Mouse (Mus musculus) heart, postnatal 0 days (tissue): ENCODE data around the gene Map2k1. TPM values are rescaled to one million over a fixed set of nuclear protein-coding genes. Genes with fewer than 3 reads are reported as not detected.
"Not testable (repeated sequence)": the region's sequence is repeated elsewhere in the genome, so short reads cannot be mapped to it uniquely, and the experiment has no call there.

ENCODE experiments used
- ATAC-seq: fragments of 200-750 bp; cut with Nextera tagmentation; 2 replicates; pipeline ENCODE4 v1.8.0; 2017; ENCODE audit warnings: low read depth, moderate number of reproducible peaks, moderate library complexity; ENCODE audit not compliant: insufficient read depth
- DNase-seq: peaks from one replicate; pipeline ENCODE4 v3.0.0-alpha.2; 2016; ENCODE audit warnings: low spot score
- H3K27ac ChIP-seq: fragments of 300-500 bp; sonication (generic); 2 replicates; pipeline ENCODE4 v1.5.1; 2014; ENCODE audit warnings: low read depth, mild to moderate bottlenecking
- H3K27me3 ChIP-seq: fragments of 300-500 bp; sonication (generic); 2 replicates; pipeline ENCODE4 v1.6.1; 2014; ENCODE audit warnings: low read length, mixed read lengths; ENCODE audit not compliant: control insufficient read depth, insufficient read depth
- H3K36me3 ChIP-seq: fragments of 300-500 bp; sonication (generic); replicated peaks from 2 replicates; pipeline ENCODE4 v1.6.1; 2014; ENCODE audit warnings: low read length, mixed read lengths; ENCODE audit not compliant: control insufficient read depth, insufficient read depth
- H3K4me1 ChIP-seq: fragments of 300-500 bp; sonication (generic); 2 replicates; pipeline ENCODE4 v1.6.1; 2014; ENCODE audit warnings: antibody characterized with exemption; ENCODE audit not compliant: control insufficient read depth, insufficient read depth
- H3K4me2 ChIP-seq: fragments of 300-500 bp; sonication (generic); 2 replicates; pipeline ENCODE4 v1.6.1; 2014; ENCODE audit warnings: low read depth, mild to moderate bottlenecking, low read length, moderate library complexity
- H3K4me3 ChIP-seq: fragments of 300-500 bp; sonication (generic); 2 replicates; pipeline ENCODE4 v1.5.1; 2014; ENCODE audit warnings: low read depth, low read length
- H3K9ac ChIP-seq: fragments of 300-500 bp; sonication (generic); replicated peaks from 2 replicates; pipeline ENCODE4 v1.6.1; 2014; ENCODE audit warnings: low read depth, low read length, mixed read lengths
- H3K9me3 ChIP-seq: fragments of 300-500 bp; sonication (generic); replicated peaks from 2 replicates; pipeline ENCODE4 v1.6.1; 2016; ENCODE audit warnings: low read length; ENCODE audit not compliant: control insufficient read depth
- CTCF ChIP-seq: IDR thresholded peaks from 2 replicates; pipeline ENCODE4 v1.5.1; 2016; ENCODE audit warnings: antibody characterized with exemption, control low read depth, low read depth
- EP300 ChIP-seq: IDR thresholded peaks from 2 replicates; pipeline ENCODE4 v1.6.1; 2016; ENCODE audit warnings: antibody characterized with exemption, low read depth
- WGBS: fragments of 180-500 bp; shearing (Covaris S2); extraction: QIAGEN DNeasy Blood & Tissue Kit; methylation state at CpG from one replicate; pipeline ENCODE4 v1.1.7; 2014; 5-methylcytosine and 5-hydroxymethylcytosine counted together
- polyA plus RNA-seq: library from polyadenylated mRNA; unstranded; fragments of >200 nt; fragmentation: Nextera tagmentation; extraction: Ambion mirVana; gene quantifications from 2 replicates; pipeline ENCODE4 v1.2.1, GENCODE M21; 2015
- total RNA-seq: library from RNA; depleted of rRNA; stranded (reverse); fragments of >200 nt; gene quantifications from 2 replicates; pipeline ENCODE4 v1.2.3, GENCODE M21; 2014; ENCODE audit warnings: low replicate concordance; rRNA removed

Gene Map2k1
- total RNA-seq (110 and 149 TPM in 2 replicates), polyA plus RNA-seq (57.1 and 57.7 TPM in 2 replicates)

GRCm38 (mm10) chr9:64253021-64253904 lies at the start of gene Map2k1:
Gene Map2k1 (minus strand): TSS chr9:64253631.
- H3K27me3 ChIP-seq = no peaks in the 10 kb centered on the region
- H3K9me3 ChIP-seq = no peaks in the 10 kb centered on the region
- ATAC-seq = peak; percentile 98
- 0 out of 2 replicates have a peak, but pooled peaks cover 10% of the 10 kb centered on the region for H3K4me1 ChIP-seq
- peak within 1 kb of the TSS; percentile 77 for H3K4me2 ChIP-seq
- peak within 1 kb of the TSS; percentile 96 for H3K4me3 ChIP-seq
- H3K9ac ChIP-seq = peak within 1 kb of the TSS; percentile 74
- DNase-seq = peak; percentile 98
- peak; percentile 83 for TF ChIP-seq CTCF
- no peak for TF ChIP-seq EP300
- H3K27ac ChIP-seq = peak within 1 kb of the TSS; percentile 91
- H3K36me3 ChIP-seq = no peaks in the 10 kb centered on the region
- WGBS = under 1% methylated on average over 88 of the region's 89 CpGs

GRCm38 (mm10) chr9:64303086-64303485 lies 49.7 kb upstream of the Map2k1 start:
- peaks cover 72% of the 10 kb centered on the region for H3K36me3 ChIP-seq
- H3K4me2 ChIP-seq, H3K4me1 ChIP-seq, DNase-seq, H3K27me3 ChIP-seq, H3K9ac ChIP-seq, H3K4me3 ChIP-seq, H3K9me3 ChIP-seq, H3K27ac ChIP-seq, ATAC-seq: not testable (repeated sequence)
- WGBS = 94% methylated on average over 4 of the region's 4 CpGs

GRCm38 (mm10) chr9:64282404-64282987 lies 29.1 kb upstream of the Map2k1 start:
- H3K36me3 ChIP-seq = no peaks in the 10 kb centered on the region
- no peak for TF ChIP-seq EP300
- DNase-seq (no peak), ATAC-seq (no peak)
- peak overlapping the region; percentile 84 for H3K4me2 ChIP-seq
- H3K27ac ChIP-seq = no peak overlapping the region
- peak overlapping the region; percentile 89 for H3K9ac ChIP-seq
- H3K27me3 ChIP-seq = no peaks in the 10 kb centered on the region
- H3K9me3 ChIP-seq = no peaks in the 10 kb centered on the region
- peak overlapping the region; percentile 82 for H3K4me3 ChIP-seq
- WGBS = 38% methylated on average over 5 of the region's 5 CpGs
- 0 out of 2 replicates have a peak, but pooled peaks cover 7% of the 10 kb centered on the region for H3K4me1 ChIP-seq

GRCm38 (mm10) chr9:64281781-64282178 lies 28.3 kb upstream of the Map2k1 start:
- Histone ChIP-seq H3K27ac (peak overlapping the region; percentile 84), H3K27me3 (no peaks in the 10 kb centered on the region), H3K9me3 (no peaks in the 10 kb centered on the region), H3K9ac (peak overlapping the region; percentile 89), H3K4me1 (0 out of 2 replicates have a peak, but pooled peaks cover 7% of the 10 kb centered on the region), H3K36me3 (no peaks in the 10 kb centered on the region), H3K4me2 (peak overlapping the region; percentile 84), H3K4me3 (peak overlapping the region; percentile 82)
- DNase-seq (no peak), ATAC-seq (peak; percentile 80)
- 0% methylated on average over 24 of the region's 24 CpGs for WGBS
- TF ChIP-seq CTCF (no peak), EP300 (no peak)

- H3K4me3 ChIP-seq = peak within 1 kb of the TSS; percentile 82
- no peak for TF ChIP-seq CTCF
- peak; percentile 95 for TF ChIP-seq EP300
- WGBS = 3% methylated on average over 46 of the region's 46 CpGs
- ATAC-seq (peak; percentile 95), DNase-seq (peak; percentile 93)
- H3K4me2 ChIP-seq = peak within 1 kb of the TSS; percentile 84
- peak within 1 kb of the TSS; percentile 89 for H3K9ac ChIP-seq
- H3K4me1 ChIP-seq = 0 out of 2 replicates have a peak, but pooled peaks cover 7% of the 10 kb centered on the region
- H3K9me3 ChIP-seq = no peaks in the 10 kb centered on the region
- no peaks in the 10 kb centered on the region for H3K36me3 ChIP-seq
- no peaks in the 10 kb centered on the region for H3K27me3 ChIP-seq
- peak within 1 kb of the TSS; percentile 84 for H3K27ac ChIP-seq
Measured at GRCm38 (mm10) chr9:64281105-64281780, 27.8 kb upstream of the Map2k1 start, which contains the start of gene Tipin. Gene Tipin (plus strand): TSS chr9:64281581.
